Mouse (Mus musculus): Measurements from ENCODE around the gene Olfr804. TPM values are rescaled to one million over a fixed set of nuclear protein-coding genes. Genes with fewer than 3 reads are reported as not detected.

Gene Olfr804
- total RNA-seq (2021) = not detected

GRCm38 (mm10) chr10:129702910-129703309, at the start of gene Olfr804:
Olfr804 (plus strand) TSS chr10:129703210.
- intact Hi-C loops (cut with DNase I) = no loop called here
- DNase-seq = no peak

- intact Hi-C loops (cut with DNase I) = no loop called here
- no peak for DNase-seq
Measured at GRCm38 (mm10) chr10:129657394-129657793, 45.6 kb upstream of the Olfr804 start, which contains the start of gene Olfr800. Olfr800 (plus strand) TSS chr10:129657694.

- no peak for DNase-seq
- intact Hi-C loops (cut with DNase I) = no loop called here
Measured at GRCm38 (mm10) chr10:129673765-129674164, 29.2 kb upstream of the Olfr804 start, which contains the start of gene Olfr801. Olfr801 (minus strand) TSS chr10:129673865.

GRCm38 (mm10) chr10:129688069-129688468, 14.9 kb upstream of the Olfr804 start, which contains the start of gene Olfr802:
Olfr802 (minus strand) TSS chr10:129688169.
- intact Hi-C loops (cut with DNase I) = no loop called here
- DNase-seq = no peak

- DNase-seq = no peak
- intact Hi-C loops (cut with DNase I) = no loop called here
Measured at GRCm38 (mm10) chr10:129694186-129694585, 8.8 kb upstream of the Olfr804 start, which contains the start of gene Olfr803. Olfr803 (minus strand) TSS chr10:129694286.

GRCm38 (mm10) chr10:129729275-129729674, 26.3 kb downstream of the Olfr804 start, which contains the start of gene Olfr805:
Olfr805 (minus strand) TSS chr10:129729375.
- intact Hi-C loops (cut with DNase I) = no loop called here
- DNase-seq = no peak

- DNase-seq = no peak
- intact Hi-C loops (cut with DNase I) = no loop called here
Measured at GRCm38 (mm10) chr10:129741821-129742220, 38.8 kb downstream of the Olfr804 start, which contains the start of gene Olfr806. Olfr806 (minus strand) TSS chr10:129741921.

- intact Hi-C loops (cut with DNase I) = no loop called here
- no peak for DNase-seq
Measured at GRCm38 (mm10) chr10:129757693-129758092, 54.7 kb downstream of the Olfr804 start, which contains the start of gene Olfr807. Olfr807 (minus strand) TSS chr10:129757793.

Small RNA genes within 50 kb of the gene (microRNA-seq; reads per million reads assigned to microRNA genes)
- 0 reads per million in 2 experiments for gene Gm24485

Other genes with a start within 250 kb of the Olfr804 start
- not detected for gene Olfr787, start 241.3 kb upstream of the Olfr804 start, total RNA-seq (2021)
- not detected for gene Olfr788, start 232.2 kb upstream of the Olfr804 start, total RNA-seq (2021)
- not detected for gene Olfr789, start 218.5 kb upstream of the Olfr804 start, total RNA-seq (2021)
- not detected for gene Olfr790, start 204.7 kb upstream of the Olfr804 start, total RNA-seq (2021)
- not detected for gene Olfr791, start 181.4 kb upstream of the Olfr804 start, total RNA-seq (2021)
- gene Olfr792, start 164.0 kb upstream of the Olfr804 start, total RNA-seq (2021) = not detected
- gene Olfr794, start 135.6 kb upstream of the Olfr804 start, total RNA-seq (2021) = not detected
- gene Olfr796, start 90.6 kb upstream of the Olfr804 start, total RNA-seq (2021) = not detected
- gene Olfr798, start 75.3 kb upstream of the Olfr804 start, total RNA-seq (2021) = not detected
- gene Olfr799, start 65.7 kb upstream of the Olfr804 start, total RNA-seq (2021) = not detected
- not detected for gene Olfr800, start 45.5 kb upstream of the Olfr804 start, total RNA-seq (2021)
- not detected for gene Olfr801, start 29.3 kb upstream of the Olfr804 start, total RNA-seq (2021)
- gene Olfr802, start 15.0 kb upstream of the Olfr804 start, total RNA-seq (2021) = not detected
- not detected for gene Olfr803, start 8.9 kb upstream of the Olfr804 start, total RNA-seq (2021)
- not detected for gene Olfr805, start 26.2 kb downstream of the Olfr804 start, total RNA-seq (2021)
- not detected for gene Olfr806, start 38.7 kb downstream of the Olfr804 start, total RNA-seq (2021)
- not detected for gene Olfr807, start 54.6 kb downstream of the Olfr804 start, total RNA-seq (2021)
- not detected for gene Olfr808, start 62.3 kb downstream of the Olfr804 start, total RNA-seq (2021)
- gene Olfr809, start 71.4 kb downstream of the Olfr804 start, total RNA-seq (2021) = not detected
- gene Olfr810, start 91.7 kb downstream of the Olfr804 start, total RNA-seq (2021) = not detected
- not detected for gene Olfr811, start 101.2 kb downstream of the Olfr804 start, total RNA-seq (2021)
- gene Olfr812, start 142.9 kb downstream of the Olfr804 start, total RNA-seq (2021) = not detected
- not detected for gene Olfr813, start 152.2 kb downstream of the Olfr804 start, total RNA-seq (2021)
- gene Olfr814, start 176.6 kb downstream of the Olfr804 start, total RNA-seq (2021) = not detected
- gene Olfr815, start 202.7 kb downstream of the Olfr804 start, total RNA-seq (2021) = not detected
- gene Olfr816, start 212.4 kb downstream of the Olfr804 start, total RNA-seq (2021) = not detected
- not detected for gene Olfr818, start 245.9 kb downstream of the Olfr804 start, total RNA-seq (2021)

Measured in heart, postnatal 10 days (tissue).